Mouse (Mus musculus) kidney, embryonic 14.5 days (tissue): ENCODE data around the gene Eri3. TPM values are rescaled to one million over a fixed set of nuclear protein-coding genes. Genes with fewer than 3 reads are reported as not detected.

Source experiments
- ATAC-seq: fragments of 200-750 bp; cut with Nextera tagmentation; 2 replicates; pipeline ENCODE4 v1.8.0; 2017; ENCODE audit warnings: moderate number of reproducible peaks, mild to moderate bottlenecking, moderate TSS enrichment, moderate library complexity; ENCODE audit not compliant: low FRiP score, low TSS enrichment
- H3K27ac ChIP-seq: fragments of 300-500 bp; sonication (generic); 2 replicates; pipeline ENCODE4 v1.5.1; 2014; ENCODE audit warnings: low read depth, mild to moderate bottlenecking, low read length, moderate library complexity, mixed read lengths
- H3K27me3 ChIP-seq: fragments of 300-500 bp; sonication (generic); 2 replicates; pipeline ENCODE4 v1.6.1; 2014; ENCODE audit warnings: mild to moderate bottlenecking, low read length; ENCODE audit not compliant: control insufficient read depth, insufficient read depth
- H3K36me3 ChIP-seq: fragments of 300-500 bp; sonication (generic); 2 replicates; pipeline ENCODE4 v1.6.1; 2014; ENCODE audit warnings: low read length, mixed read lengths; ENCODE audit not compliant: control insufficient read depth, insufficient read depth
- H3K4me1 ChIP-seq: fragments of 300-500 bp; sonication (generic); 2 replicates; pipeline ENCODE4 v1.6.1; 2014; ENCODE audit warnings: low read length, mixed read lengths; ENCODE audit not compliant: control insufficient read depth, insufficient read depth
- H3K4me2 ChIP-seq: fragments of 300-500 bp; sonication (generic); replicated peaks from 2 replicates; pipeline ENCODE4 v1.6.1; 2014; ENCODE audit warnings: low read depth, mild to moderate bottlenecking, low read length
- H3K4me3 ChIP-seq: fragments of 300-500 bp; sonication (generic); 2 replicates; pipeline ENCODE4 v1.5.1; 2014; ENCODE audit warnings: mild to moderate bottlenecking, low read length
- H3K9ac ChIP-seq: fragments of 300-500 bp; sonication (generic); 2 replicates; pipeline ENCODE4 v1.6.1; 2014; ENCODE audit warnings: low read depth, mild to moderate bottlenecking, low read length, moderate library complexity
- H3K9me3 ChIP-seq: fragments of 300-500 bp; sonication (generic); 2 replicates; pipeline ENCODE4 v1.6.1; 2016; ENCODE audit warnings: low read length; ENCODE audit not compliant: control insufficient read depth
- WGBS: fragments of 180-500 bp; shearing (Covaris S2); extraction: QIAGEN DNeasy Blood & Tissue Kit; methylation state at CpG from one replicate; pipeline ENCODE4 v1.1.7; 2014; 5-methylcytosine and 5-hydroxymethylcytosine counted together
- polyA plus RNA-seq: library from polyadenylated mRNA; unstranded; fragments of >200 nt; fragmentation: Nextera tagmentation; extraction: Ambion mirVana; gene quantifications from 2 replicates; pipeline ENCODE4 v1.2.1, GENCODE M21; 2014

Eri3 gene
- polyA plus RNA-seq, 1 experiment from 2014 or later, result 161 TPM

- 79% methylated on average over 9 of the region's 9 CpGs for WGBS
- Histone ChIP-seq H3K4me3 (no peak overlapping the region), H3K36me3 (peaks cover 18% of the 10 kb centered on the region; the same call in 1 of the 2 replicates), H3K4me2 (no peak overlapping the region), H3K9me3 (no peaks in the 10 kb centered on the region), H3K27ac (no peak overlapping the region), H3K27me3 (no peaks in the 10 kb centered on the region), H3K4me1 (peaks cover 21% of the 10 kb centered on the region), H3K9ac (no peak overlapping the region)
- no peak for ATAC-seq
Measured at GRCm38 (mm10) chr4:117608265-117608664, 58.1 kb downstream of the Eri3 start.

GRCm38 (mm10) chr4:117609371-117610039, 59.3 kb downstream of the Eri3 start:
- H3K36me3 ChIP-seq, result peaks cover 20% of the 10 kb centered on the region; the same call in 1 of the 2 replicates
- no peaks in the 10 kb centered on the region for H3K27me3 ChIP-seq
- H3K9ac ChIP-seq, result no peak overlapping the region
- no peak overlapping the region for H3K4me3 ChIP-seq
- WGBS, result 29% methylated on average over 7 of the region's 7 CpGs
- peaks cover 21% of the 10 kb centered on the region for H3K4me1 ChIP-seq
- no peak overlapping the region for H3K4me2 ChIP-seq
- ATAC-seq, result peak; percentile 72
- no peak overlapping the region; the same call in 1 of the 2 replicates for H3K27ac ChIP-seq
- no peaks in the 10 kb centered on the region for H3K9me3 ChIP-seq

GRCm38 (mm10) chr4:117611385-117611784, 61.2 kb downstream of the Eri3 start:
- no peak for ATAC-seq
- Histone ChIP-seq H3K9me3 (no peaks in the 10 kb centered on the region), H3K9ac (no peak overlapping the region), H3K4me1 (peaks cover 8% of the 10 kb centered on the region), H3K4me3 (no peak overlapping the region), H3K4me2 (no peak overlapping the region), H3K27ac (no peak overlapping the region), H3K27me3 (no peaks in the 10 kb centered on the region), H3K36me3 (peaks cover 30% of the 10 kb centered on the region)
- 33% methylated on average over 4 of the region's 4 CpGs for WGBS

GRCm38 (mm10) chr4:117611814-117612213, 61.6 kb downstream of the Eri3 start:
- Histone ChIP-seq H3K36me3 (peaks cover 35% of the 10 kb centered on the region), H3K4me3 (no peak overlapping the region), H3K9me3 (no peaks in the 10 kb centered on the region), H3K27me3 (no peaks in the 10 kb centered on the region), H3K27ac (no peak overlapping the region), H3K4me2 (no peak overlapping the region), H3K4me1 (peaks cover 8% of the 10 kb centered on the region), H3K9ac (no peak overlapping the region)
- 23% methylated on average over 2 of the region's 2 CpGs for WGBS
- no peak for ATAC-seq

DNA sequence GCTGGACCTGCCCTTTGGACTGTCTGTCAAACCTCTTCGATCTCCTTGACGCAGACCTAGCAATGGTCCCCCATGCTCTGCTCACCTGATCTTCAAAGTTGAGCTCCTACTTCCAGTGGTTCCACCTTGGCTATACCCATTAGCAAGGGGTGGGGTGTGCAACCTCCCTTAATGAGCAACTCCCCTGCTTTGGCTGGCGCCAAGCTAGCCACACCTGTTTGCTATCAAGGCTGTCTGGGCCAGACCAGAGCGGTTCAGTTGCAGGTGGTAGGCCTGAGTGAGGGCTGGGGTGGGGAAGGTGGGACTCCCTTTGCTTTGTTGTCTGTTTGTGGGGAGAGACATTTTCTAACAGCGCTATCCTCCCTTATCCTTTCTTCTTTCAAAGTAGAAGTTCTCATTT, 62.5 kb downstream of the Eri3 start:
- peaks cover 8% of the 10 kb centered on the region for H3K4me1 ChIP-seq
- H3K27ac ChIP-seq, result no peak overlapping the region
- no peak for ATAC-seq

DNA sequence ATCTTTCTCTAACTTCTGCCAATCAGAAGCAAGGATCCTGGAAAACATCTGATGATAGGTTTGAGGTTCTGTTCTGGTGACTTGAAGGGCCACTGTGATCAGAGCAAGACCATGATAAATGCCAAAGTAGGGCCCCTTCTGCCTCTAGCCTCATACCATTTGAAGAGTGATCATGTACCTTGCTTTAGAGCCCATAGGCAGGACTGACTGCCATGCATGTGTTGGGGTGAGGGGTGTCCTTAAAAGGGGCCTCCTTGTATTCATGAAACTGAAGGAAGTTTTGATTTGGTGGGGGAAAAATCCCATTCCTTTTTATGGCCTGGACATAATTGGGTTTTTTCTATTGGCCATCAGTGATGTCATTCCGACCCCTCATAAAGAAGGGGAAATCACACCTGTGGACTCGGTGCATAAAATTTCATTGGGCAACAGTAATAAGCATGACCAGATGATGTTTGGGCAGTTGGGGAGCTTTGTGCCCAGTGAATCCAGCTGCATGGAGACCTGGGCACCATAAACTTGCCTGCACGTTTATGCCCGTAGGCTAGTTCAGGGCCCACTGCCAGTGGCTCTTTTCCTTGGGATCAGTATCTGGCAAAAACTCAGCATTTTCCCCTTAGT, 63.1 kb downstream of the Eri3 start:
- peaks cover 35% of the 10 kb centered on the region for H3K36me3 ChIP-seq
- no peaks in the 10 kb centered on the region for H3K9me3 ChIP-seq
- no peak for ATAC-seq
- H3K9ac ChIP-seq, result no peak overlapping the region
- WGBS, result 90% methylated on average over 4 of the region's 4 CpGs
- H3K4me1 ChIP-seq, result peaks cover 8% of the 10 kb centered on the region
- no peak overlapping the region for H3K4me2 ChIP-seq
- H3K4me3 ChIP-seq, result no peak overlapping the region
- no peaks in the 10 kb centered on the region for H3K27me3 ChIP-seq
- H3K27ac ChIP-seq, result no peak overlapping the region

More for the DNA sequence above, 62.5 kb downstream of the Eri3 start:
- H3K9ac ChIP-seq, result no peak overlapping the region
- no peaks in the 10 kb centered on the region for H3K9me3 ChIP-seq
- H3K36me3 ChIP-seq, result peaks cover 35% of the 10 kb centered on the region
- no peak overlapping the region for H3K4me3 ChIP-seq
- WGBS, result 96% methylated on average over 5 of the region's 5 CpGs
- H3K27me3 ChIP-seq, result no peaks in the 10 kb centered on the region
- no peak overlapping the region for H3K4me2 ChIP-seq

GRCm38 (mm10) chr4:117616600-117616999, 66.4 kb downstream of the Eri3 start:
- Histone ChIP-seq H3K9me3 (no peaks in the 10 kb centered on the region), H3K4me3 (no peak overlapping the region), H3K9ac (no peak overlapping the region), H3K36me3 (peaks cover 41% of the 10 kb centered on the region), H3K27me3 (no peaks in the 10 kb centered on the region), H3K4me1 (no peaks in the 10 kb centered on the region), H3K4me2 (no peak overlapping the region), H3K27ac (no peak overlapping the region)
- ATAC-seq, result no peak
- 90% methylated on average over 4 of the region's 4 CpGs for WGBS

- Histone ChIP-seq H3K27me3 (no peaks in the 10 kb centered on the region), H3K4me2 (no peak overlapping the region), H3K36me3 (peaks cover 16% of the 10 kb centered on the region; the same call in 1 of the 2 replicates), H3K9ac (no peak overlapping the region), H3K27ac (no peak overlapping the region), H3K4me3 (no peak overlapping the region), H3K4me1 (peaks cover 12% of the 10 kb centered on the region), H3K9me3 (no peaks in the 10 kb centered on the region)
- ATAC-seq, result no peak
- WGBS, result 96% methylated on average over 5 of the region's 5 CpGs
Measured at GRCm38 (mm10) chr4:117622270-117622669, 72.1 kb downstream of the Eri3 start.

DNA sequence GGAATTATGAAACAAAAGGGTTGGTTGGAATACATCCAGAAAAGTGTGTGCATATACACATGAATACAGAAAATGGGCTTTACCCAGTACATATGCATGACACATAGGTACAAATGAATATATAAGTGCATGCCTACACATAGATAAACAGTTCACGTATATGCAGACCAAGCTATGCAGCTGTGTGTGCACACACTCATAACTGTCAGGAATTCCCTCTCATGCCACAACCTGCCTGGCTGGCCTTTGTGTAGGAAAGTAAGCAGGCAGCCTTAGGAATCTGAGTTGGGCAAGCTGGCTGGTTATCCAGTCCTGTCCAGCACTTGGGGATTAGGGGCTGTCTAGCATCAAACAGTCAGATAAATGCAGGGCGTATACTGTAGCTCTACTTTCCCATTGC, 72.9 kb downstream of the Eri3 start:
- Histone ChIP-seq H3K9me3 (no peaks in the 10 kb centered on the region), H3K4me1 (peaks cover 12% of the 10 kb centered on the region), H3K4me2 (no peak overlapping the region), H3K27ac (no peak overlapping the region), H3K36me3 (peaks cover 12% of the 10 kb centered on the region; the same call in 1 of the 2 replicates), H3K27me3 (no peaks in the 10 kb centered on the region), H3K9ac (no peak overlapping the region), H3K4me3 (no peak overlapping the region)
- no peak for ATAC-seq
- WGBS, result 85% methylated on average over 2 of the region's 2 CpGs
